Mouse (Mus musculus): ENCODE measurements at regions not wholly inside any gene's neighbourhood (a gene's known extent, or its start where the extent isn't known, plus 50 kb on each side); places are given as distances from the start of the nearest gene placed in this dataset.

- H3K4me3 ChIP-seq: no peak overlapping the region
- no peaks in the 10 kb centered on the region for H3K27me3 ChIP-seq (ENCODE audit: insufficient read depth, poor library complexity, severe bottlenecking)
- no peaks in the 10 kb centered on the region for H3K9me3 ChIP-seq
- no peaks in the 10 kb centered on the region for H3K4me1 ChIP-seq (replicated peaks)
- no peaks in the 10 kb centered on the region for H3K36me3 ChIP-seq
- no peak overlapping the region for H3K27ac ChIP-seq
- no peak for DNase-seq (ENCODE audit: low spot score)
These were observed 969.7 kb upstream of the Pcdh9 start for GRCm38 (mm10) chr14:94860191-94860590.

- Histone ChIP-seq H3K36me3 (no peaks in the 10 kb centered on the region), H3K4me1 (replicated peaks) (no peaks in the 10 kb centered on the region), H3K27me3 (ENCODE audit: insufficient read depth, poor library complexity, severe bottlenecking) (no peaks in the 10 kb centered on the region), H3K9me3 (no peaks in the 10 kb centered on the region), H3K27ac (no peak overlapping the region), H3K4me3 (no peak overlapping the region)
- no peak for DNase-seq (ENCODE audit: low spot score)
- WGBS: 81% methylated on average over 2 of the region's 2 CpGs
These were observed 978.5 kb upstream of the Pcdh9 start for GRCm38 (mm10) chr14:94869011-94869410.

- no peaks in the 10 kb centered on the region for H3K36me3 ChIP-seq
- DNase-seq (ENCODE audit: low spot score): no peak
- H3K27ac ChIP-seq: no peak overlapping the region
- H3K27me3 ChIP-seq (ENCODE audit: insufficient read depth, poor library complexity, severe bottlenecking): no peaks in the 10 kb centered on the region
- no peak overlapping the region for H3K4me3 ChIP-seq
- WGBS: 79% methylated on average over 3 of the region's 3 CpGs
- no peaks in the 10 kb centered on the region for H3K4me1 ChIP-seq (replicated peaks)
- no peaks in the 10 kb centered on the region for H3K9me3 ChIP-seq
These were observed 995.0 kb upstream of the 4921530L21Rik start for GRCm38 (mm10) chr14:94886054-94886453.

- H3K36me3 ChIP-seq: no peaks in the 10 kb centered on the region
These were observed 985.7 kb upstream of the 4921530L21Rik start for GRCm38 (mm10) chr14:94895261-94895769.

GRCm38 (mm10) chr14:94898667-94899281, 982.3 kb upstream of the 4921530L21Rik start:
- Histone ChIP-seq H3K27me3 (ENCODE audit: insufficient read depth, poor library complexity, severe bottlenecking) (no peaks in the 10 kb centered on the region), H3K27ac (peak overlapping the region; percentile 53; the same call in 1 of the 2 replicates), H3K4me3 (no peak overlapping the region), H3K9me3 (no peaks in the 10 kb centered on the region), H3K4me1 (replicated peaks) (0 out of 2 replicates have a peak, but pooled peaks cover 4% of the 10 kb centered on the region), H3K36me3 (no peaks in the 10 kb centered on the region)
- DNase-seq (ENCODE audit: low spot score): peak; percentile 4
- WGBS: 32% methylated on average over 6 of the region's 6 CpGs

More at GRCm38 (mm10) chr14:94895261-94895769, 985.7 kb upstream of the 4921530L21Rik start:
- WGBS: 89% methylated on average over 3 of the region's 3 CpGs
- no peaks in the 10 kb centered on the region for H3K9me3 ChIP-seq
- H3K27me3 ChIP-seq (ENCODE audit: insufficient read depth, poor library complexity, severe bottlenecking): no peaks in the 10 kb centered on the region
- no peak overlapping the region for H3K27ac ChIP-seq
- DNase-seq (ENCODE audit: low spot score): no peak
- H3K4me1 ChIP-seq (replicated peaks): 0 out of 2 replicates have a peak, but pooled peaks cover 4% of the 10 kb centered on the region
- H3K4me3 ChIP-seq: no peak overlapping the region

- Histone ChIP-seq H3K9me3 (no peaks in the 10 kb centered on the region), H3K4me1 (replicated peaks) (no peaks in the 10 kb centered on the region), H3K36me3 (no peaks in the 10 kb centered on the region), H3K4me3 (no peak overlapping the region), H3K27ac (no peak overlapping the region), H3K27me3 (ENCODE audit: insufficient read depth, poor library complexity, severe bottlenecking) (no peaks in the 10 kb centered on the region)
- WGBS: 88% methylated on average over 1 of the region's 1 CpGs
- no peak for DNase-seq (ENCODE audit: low spot score)
These were observed 968.7 kb upstream of the 4921530L21Rik start for GRCm38 (mm10) chr14:94912326-94912725.

- H3K9me3 ChIP-seq: no peaks in the 10 kb centered on the region
- 92% methylated on average over 3 of the region's 3 CpGs for WGBS
- H3K36me3 ChIP-seq: no peaks in the 10 kb centered on the region
- H3K4me3 ChIP-seq: no peak overlapping the region
- H3K27ac ChIP-seq: no peak overlapping the region
- H3K4me1 ChIP-seq (replicated peaks): no peaks in the 10 kb centered on the region
- DNase-seq (ENCODE audit: low spot score): no peak
- H3K27me3 ChIP-seq (ENCODE audit: insufficient read depth, poor library complexity, severe bottlenecking): no peaks in the 10 kb centered on the region
These were observed 939.6 kb upstream of the 4921530L21Rik start for GRCm38 (mm10) chr14:94941416-94941815.

All from hindbrain, embryonic 10.5 days (tissue).